Mouse (Mus musculus): ENCODE measurements around the gene Tbx1.

GRCm38 (mm10) chr16:18632816-18633215 lies 42.3 kb upstream of the Tbx1 start:
- no peak for TF ChIP-seq CTCF (IDR thresholded peaks at IDR 0.05)
- TF ChIP-seq EP300 (IDR thresholded peaks at IDR 0.05), result no peak

Data from lung, postnatal 0 days (tissue).